Mouse (Mus musculus) brain, embryonic 14.5 days (tissue): ENCODE data around the gene Aifm3. TPM values are rescaled to one million over a fixed set of nuclear protein-coding genes. Genes with fewer than 3 reads are reported as not detected.

ENCODE experiments used
- DNase-seq: peaks from one replicate; pipeline ENCODE4 v3.0.0-alpha.2; 2011; ENCODE audit warnings: low read depth
- CTCF ChIP-seq: fragments of 200-500 bp; IDR thresholded peaks from 2 replicates; pipeline ENCODE4 v1.5.1; 2012; ENCODE audit warnings: inconsistent platforms, mild to moderate bottlenecking, moderate library complexity, borderline replicate concordance; ENCODE audit not compliant: insufficient read depth, insufficient read length; ENCODE audit errors: extremely low read depth
- POLR2A ChIP-seq: fragments of 200-500 bp; IDR thresholded peaks from 2 replicates; pipeline ENCODE4 v1.6.1; 2012; ENCODE audit warnings: mild to moderate bottlenecking, inconsistent platforms, borderline replicate concordance; ENCODE audit not compliant: poor library complexity, insufficient read depth, insufficient read length, severe bottlenecking; ENCODE audit errors: extremely low read depth
- polyA plus RNA-seq: library from polyadenylated mRNA; depleted of rRNA; stranded (reverse); fragments of >200 nt; gene quantifications from 2 replicates; pipeline ENCODE4 v1.2.3, GENCODE M21; 2012

Gene Aifm3
- polyA plus RNA-seq, 1 experiment, result 17.4 TPM

DNA sequence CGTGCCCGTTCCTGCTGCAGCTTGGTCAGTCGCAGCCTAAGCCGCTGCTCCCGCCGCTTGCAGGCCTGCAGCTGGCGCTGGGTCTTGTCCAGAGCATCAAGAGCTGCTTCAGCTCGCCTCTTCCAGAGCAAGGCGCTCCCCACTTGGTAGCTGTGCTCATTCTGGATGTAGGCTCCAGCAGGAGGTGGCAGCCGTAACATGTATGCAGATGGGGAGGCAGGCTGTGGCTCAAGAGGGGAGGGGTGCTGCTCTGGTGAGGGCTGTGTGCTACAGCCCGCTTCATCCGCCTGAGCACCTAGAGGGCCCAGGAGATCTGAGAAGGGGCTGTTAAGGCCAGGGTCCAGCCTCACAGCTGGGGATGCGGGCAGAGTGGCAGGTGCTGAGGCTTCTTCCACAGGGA, 38.9 kb downstream of the Aifm3 start:
- DNase-seq, result peak; percentile 6
- TF ChIP-seq CTCF (no peak), POLR2A (no peak)

DNA sequence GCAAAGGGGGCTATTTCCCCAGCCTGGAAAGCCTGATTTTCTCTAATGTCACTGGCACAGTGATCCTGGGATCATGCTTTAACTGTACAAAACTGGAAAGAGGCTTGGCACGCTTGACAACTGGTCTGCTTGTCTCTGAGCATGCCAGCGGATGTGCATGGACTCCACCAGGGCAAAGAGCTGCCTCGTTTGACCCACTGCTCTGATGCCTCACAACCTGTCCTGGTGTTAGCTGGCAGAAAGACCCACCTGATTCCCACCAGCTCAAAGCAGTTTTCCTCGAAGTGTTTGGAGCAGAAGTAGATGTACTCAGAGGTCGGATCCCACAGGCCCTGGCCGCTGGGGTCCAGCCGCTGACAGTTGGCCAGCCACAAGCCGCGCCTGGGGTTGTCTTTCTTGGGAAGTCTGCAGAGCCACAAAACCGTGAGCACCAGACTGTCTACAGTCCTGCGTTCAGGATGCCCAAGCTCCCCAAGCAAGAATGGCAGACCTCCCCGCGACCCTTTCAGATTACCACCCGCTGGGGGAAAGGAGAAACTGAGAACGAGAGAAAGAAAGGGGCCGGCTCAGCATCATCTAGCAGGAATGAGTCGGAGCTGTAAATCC, 40.7 kb downstream of the Aifm3 start:
- TF ChIP-seq CTCF (no peak), POLR2A (no peak)

DNA sequence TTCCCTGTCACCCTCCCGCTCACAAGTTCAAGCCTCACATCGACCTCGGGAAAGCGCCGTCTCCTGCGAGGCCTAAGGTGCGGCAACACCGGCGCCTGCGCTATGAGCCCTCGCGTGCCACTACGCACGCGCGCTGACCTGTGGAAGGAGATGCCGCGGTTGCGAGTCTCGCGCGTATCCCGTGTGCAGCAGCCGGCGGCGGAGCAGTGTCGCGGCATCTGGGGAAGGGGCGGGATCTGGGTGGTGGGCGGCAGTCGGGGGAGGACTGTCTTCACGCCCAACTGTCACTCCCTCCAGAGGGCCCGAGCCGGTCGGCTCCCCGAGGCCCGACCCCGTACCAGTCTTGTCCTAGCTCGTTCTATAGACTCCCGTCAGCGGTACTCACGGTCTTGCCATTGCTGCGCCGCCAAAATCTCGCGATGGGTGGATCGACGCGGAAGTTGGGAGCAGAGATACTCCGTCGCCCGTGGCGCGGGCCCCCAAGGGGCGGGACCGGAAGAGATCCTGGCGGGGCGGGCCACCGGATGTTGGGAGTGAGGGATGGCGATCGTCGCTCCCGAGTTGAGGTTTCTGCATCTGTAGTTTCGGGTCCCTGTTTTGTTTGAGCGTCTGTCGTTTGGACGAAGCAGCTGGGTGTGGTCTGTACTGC, 41.4 kb downstream of the Aifm3 start, which contains the start of gene Thap7:
Thap7 (minus strand) TSS at position 497 of the 649 bp plus-strand sequence.
- peak; percentile 99 for DNase-seq
- TF ChIP-seq CTCF (no peak), POLR2A (peak; percentile 88; the same call in 1 of the 2 replicates)

More for the DNA sequence above, 40.7 kb downstream of the Aifm3 start:
- DNase-seq, result no peak

DNA sequence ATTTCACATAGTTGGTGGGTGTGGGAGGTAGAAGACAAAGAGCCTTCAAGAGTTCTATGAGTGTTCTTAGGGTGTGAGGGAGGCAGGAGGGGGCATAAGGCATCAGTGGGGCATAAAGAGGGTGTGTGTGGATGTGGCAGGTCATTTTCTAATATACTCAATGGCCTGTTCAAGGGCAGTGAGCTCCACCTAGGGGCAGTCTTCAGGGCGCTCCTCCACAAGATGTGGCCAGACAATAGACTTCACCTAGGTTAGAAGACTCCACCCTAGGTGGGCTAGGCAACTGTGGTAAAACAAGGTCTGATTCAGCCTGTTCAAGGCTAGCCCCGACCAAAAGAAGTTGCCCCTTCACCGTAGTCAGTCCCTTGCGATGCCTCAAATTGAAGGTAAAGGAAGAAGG, 42.9 kb downstream of the Aifm3 start:
- DNase-seq, result peak; percentile 35
- TF ChIP-seq CTCF (peak; percentile 25; the same call in 1 of the 2 replicates), POLR2A (no peak)

DNA sequence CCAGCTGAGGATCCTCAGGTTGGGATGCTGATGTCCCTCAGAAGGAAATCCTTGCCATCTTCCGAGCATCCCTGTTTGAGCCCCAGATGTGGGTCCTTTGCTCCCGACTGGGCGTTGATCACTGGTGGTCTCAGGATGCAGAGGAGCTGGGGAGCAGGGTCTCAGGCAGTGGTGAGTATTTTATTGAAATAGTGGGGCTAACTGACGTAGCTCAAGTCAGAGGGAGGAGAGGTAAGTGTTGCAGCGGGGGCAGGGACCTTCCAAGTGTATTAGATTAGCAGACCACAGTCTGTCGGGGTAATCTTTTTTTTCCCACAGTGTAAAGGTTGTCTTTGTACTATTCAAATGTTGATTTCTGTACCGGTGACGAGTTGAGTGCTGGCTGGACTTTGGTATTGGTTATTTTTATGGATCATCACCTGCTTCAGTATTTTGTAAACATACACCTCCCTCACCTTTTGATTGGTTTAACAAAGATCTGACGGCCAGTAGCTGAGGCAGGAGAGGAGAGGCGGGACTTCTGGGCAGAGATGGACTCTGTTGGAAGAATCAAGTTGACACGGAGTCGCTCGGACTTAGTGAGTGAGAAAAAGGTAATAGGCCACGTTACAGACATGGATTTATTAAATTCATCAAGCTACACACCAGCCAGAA, 43.4 kb downstream of the Aifm3 start:
- TF ChIP-seq POLR2A (no peak), CTCF (no peak)
- DNase-seq, result no peak

DNA sequence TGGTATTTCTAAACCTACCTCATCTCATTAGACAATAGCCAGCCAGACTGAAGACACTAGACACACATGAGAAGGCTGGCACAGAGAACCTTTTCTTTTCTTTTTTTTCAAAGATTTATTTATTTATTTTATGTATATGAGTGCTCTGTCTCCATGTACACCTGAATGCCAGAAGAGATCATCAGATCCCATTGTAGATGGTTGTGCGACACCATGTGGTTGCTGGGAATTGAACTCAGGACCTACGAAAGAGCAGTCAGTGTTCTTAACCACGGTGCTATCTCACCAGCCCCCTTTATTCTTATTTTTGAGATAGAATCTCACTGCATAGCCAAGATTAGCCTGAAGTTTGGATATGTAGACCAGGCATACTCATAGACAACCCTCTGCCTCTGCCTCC, 47.2 kb downstream of the Aifm3 start:
- TF ChIP-seq POLR2A (no peak), CTCF (no peak)
- DNase-seq, result no peak

DNA sequence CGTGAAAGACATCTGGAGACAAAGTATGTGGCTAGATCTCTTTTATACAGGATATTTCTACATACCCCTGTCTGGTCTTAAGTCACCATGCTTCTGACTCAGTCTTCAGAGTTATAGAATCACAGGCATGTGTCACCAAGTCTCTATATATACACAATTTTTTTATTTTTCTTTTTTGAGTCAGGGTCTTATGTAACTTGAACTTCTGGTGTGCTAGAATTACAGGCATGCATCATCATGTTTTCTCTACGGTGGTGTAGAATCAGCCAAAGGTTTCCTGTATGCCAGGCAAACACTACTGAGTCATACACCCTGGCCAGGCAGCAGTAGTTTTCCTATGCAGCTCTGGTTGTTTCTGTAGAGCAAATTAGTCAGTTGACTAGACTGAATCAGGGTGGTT, 53.2 kb downstream of the Aifm3 start:
- TF ChIP-seq CTCF, result no peak
- TF ChIP-seq POLR2A, result no peak
- DNase-seq, result no peak

DNA sequence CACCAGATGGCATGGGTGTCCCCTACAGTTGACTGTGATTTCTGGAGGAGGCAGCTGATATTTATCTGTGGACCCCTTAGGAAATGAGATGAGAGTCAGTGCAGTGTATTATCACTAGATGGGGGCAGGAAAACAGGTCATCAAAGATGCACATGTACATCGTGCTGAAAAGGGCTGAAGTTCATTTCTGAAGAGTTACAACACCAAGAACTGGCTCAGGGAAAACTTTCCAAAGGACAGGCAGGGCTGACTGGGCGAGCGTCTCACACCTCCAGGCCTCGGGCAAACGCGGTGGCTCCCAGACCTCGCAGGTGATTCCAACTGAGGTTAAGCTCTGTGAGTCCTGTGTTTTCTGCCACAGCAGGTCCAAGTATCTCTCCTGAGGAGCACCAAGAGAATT, 63.4 kb downstream of the Aifm3 start:
- DNase-seq, result no peak
- TF ChIP-seq CTCF, result no peak

DNA sequence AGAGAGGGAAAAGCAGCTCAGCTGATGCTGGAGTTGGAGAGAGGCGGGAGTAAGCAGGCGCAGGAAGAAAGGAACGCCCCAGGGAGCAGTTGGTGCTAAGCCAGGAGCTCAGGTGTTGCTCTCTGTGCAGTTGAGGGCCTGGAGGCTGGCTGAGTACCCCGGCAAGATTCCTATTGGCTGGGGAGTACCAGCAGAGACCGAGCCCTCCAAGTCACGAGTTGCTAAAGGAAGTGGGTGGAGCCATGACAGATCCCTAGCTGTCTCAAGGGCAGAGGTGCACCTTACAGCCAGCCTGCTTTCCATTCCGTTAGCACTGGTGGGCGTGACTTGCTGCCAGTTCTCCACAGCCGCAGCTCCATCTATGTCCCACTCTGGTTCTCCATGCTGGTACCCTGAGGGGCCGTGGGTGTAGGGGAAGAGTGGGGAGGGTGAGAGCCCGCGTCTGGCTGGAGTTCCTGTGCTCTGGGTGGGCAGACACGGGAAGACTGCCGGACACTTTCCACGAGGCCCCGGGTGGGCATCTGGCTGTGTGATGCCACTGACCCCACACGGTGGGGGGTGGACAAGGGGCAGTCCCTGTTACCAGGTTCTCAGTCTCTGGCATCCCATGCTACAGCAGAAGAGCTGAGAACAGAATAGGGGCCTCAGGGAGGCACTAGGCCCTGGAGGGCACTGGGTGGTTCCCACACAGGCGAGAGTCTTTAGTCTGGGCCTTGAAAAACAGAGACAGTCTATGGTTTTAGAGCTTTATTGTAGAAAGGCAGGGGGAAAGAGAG, 64.7 kb downstream of the Aifm3 start:
- no peak for TF ChIP-seq POLR2A
- peak; percentile 78 for DNase-seq

DNA sequence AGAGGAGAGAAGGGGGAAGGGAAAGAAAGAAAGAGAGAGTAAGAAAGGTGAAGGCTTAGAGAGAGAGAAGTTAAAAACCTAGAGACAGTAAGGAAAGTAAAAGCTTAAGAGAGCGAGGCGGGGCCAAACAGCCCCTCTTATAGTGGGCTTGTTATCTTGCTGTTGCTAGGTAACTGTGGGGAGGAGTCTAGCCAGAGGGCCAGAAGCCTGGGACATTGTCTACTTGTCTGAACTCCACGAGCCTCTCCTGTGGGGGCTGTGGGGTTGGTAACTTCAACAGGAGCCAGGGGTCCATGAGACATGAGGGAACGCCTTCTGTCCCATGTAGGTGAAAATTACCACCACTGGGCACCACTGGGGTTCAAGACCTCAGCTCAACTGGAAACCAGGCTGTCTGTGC, 65.3 kb downstream of the Aifm3 start:
- peak; percentile 55 for DNase-seq

DNA sequence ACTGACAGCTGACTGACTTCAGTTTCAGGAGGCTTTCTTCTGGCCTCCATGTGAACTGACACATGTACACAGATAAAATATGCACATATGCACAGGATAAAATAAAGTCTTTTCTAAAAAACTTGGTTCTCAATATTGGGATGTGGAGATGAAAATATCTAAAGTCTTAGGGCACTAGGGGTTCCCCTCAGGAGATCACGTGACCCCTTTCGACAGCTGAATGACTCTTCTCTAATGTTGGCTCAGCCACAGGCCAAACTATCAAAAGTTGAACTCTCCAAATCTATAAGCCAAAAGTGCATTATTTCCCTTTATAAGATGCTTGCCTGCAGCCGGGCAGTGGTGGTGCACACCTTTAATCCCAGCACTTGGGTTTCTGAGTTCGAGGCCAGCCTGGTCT, 66.8 kb downstream of the Aifm3 start:
- DNase-seq, result no peak
- TF ChIP-seq POLR2A, result no peak
- TF ChIP-seq CTCF, result no peak
